Mouse (Mus musculus): ENCODE data around the gene Cuedc2. TPM values are rescaled to one million over a fixed set of nuclear protein-coding genes. Genes with fewer than 3 reads are reported as not detected.

Gene Cuedc2
- total RNA-seq, 4 experiments from 2014 or later, result 77.2 to 109 (median 89.6) TPM

Small RNA genes lying within 50 kb of the gene (microRNA-seq; reads per million reads assigned to microRNA genes)
- 0.18 to 0.50 reads per million in 2 experiments for gene Mir146b

Other genes with a start within 250 kb of the Cuedc2 start
- gene Elovl3, start 206.8 kb downstream of the Cuedc2 start, total RNA-seq (2022), result 10 to 100 TPM in 2 of 4 experiments, under 1 TPM in 2; 0.28 to 43.1 (median 15.1) TPM
- gene Pitx3, start 190.4 kb downstream of the Cuedc2 start, total RNA-seq (2022), result under 1 TPM in 2 of 4 experiments, not detected in 2; 0.17 to 0.35 TPM
- gene Gbf1, start 186.2 kb downstream of the Cuedc2 start, total RNA-seq (2022), result 100 to 1,000 TPM in 1 of 4 experiments, 10 to 100 TPM in 3; 81.0 to 101 (median 85.3) TPM
- gene Nfkb2, start 34.4 kb downstream of the Cuedc2 start, total RNA-seq (2022), result 10 to 100 TPM; 35.6 to 40.1 (median 37.3) TPM
- 10 to 100 TPM in 3 of 4 experiments, 1 to 10 TPM in 1; 7.9 to 14.9 (median 13.1) TPM for gene Psd, start 11.5 kb downstream of the Cuedc2 start, total RNA-seq (2022)
- 10 to 100 TPM; 11.9 to 16.2 (median 13.2) TPM for gene Fbxl15, start 10.5 kb downstream of the Cuedc2 start, total RNA-seq (2022)
- 10 to 100 TPM; 11.7 to 21.1 (median 16.6) TPM for gene Mfsd13a, start 2.4 kb upstream of the Cuedc2 start, total RNA-seq (2022)
- gene 2310034G01Rik, start 11.6 kb upstream of the Cuedc2 start, total RNA-seq (2022), result 1 to 10 TPM; 1.1 to 2.4 (median 1.5) TPM
- 100 to 1,000 TPM; 103 to 132 (median 122) TPM for gene Actr1a, start 57.0 kb upstream of the Cuedc2 start, total RNA-seq (2022)
- 10 to 100 TPM; 21.6 to 37.0 (median 26.7) TPM for gene Sufu, start 58.2 kb upstream of the Cuedc2 start, total RNA-seq (2022)
- gene Trim8, start 163.0 kb upstream of the Cuedc2 start, total RNA-seq (2022), result 10 to 100 TPM; 46.6 to 69.0 (median 59.4) TPM
- 10 to 100 TPM; 39.0 to 81.8 (median 61.0) TPM for gene Arl3, start 234.5 kb upstream of the Cuedc2 start, total RNA-seq (2022)
- 10 to 100 TPM in 3 of 4 experiments, 1 to 10 TPM in 1; 7.0 to 16.4 (median 12.0) TPM for gene Sfxn2, start 234.7 kb upstream of the Cuedc2 start, total RNA-seq (2022)